Mouse (Mus musculus): ENCODE data around the gene Ing3. TPM values are rescaled to one million over a fixed set of nuclear protein-coding genes. Genes with fewer than 3 reads are reported as not detected.

Gene Ing3
- polyA plus RNA-seq, 1 experiment, result 19.3 TPM

DNA sequence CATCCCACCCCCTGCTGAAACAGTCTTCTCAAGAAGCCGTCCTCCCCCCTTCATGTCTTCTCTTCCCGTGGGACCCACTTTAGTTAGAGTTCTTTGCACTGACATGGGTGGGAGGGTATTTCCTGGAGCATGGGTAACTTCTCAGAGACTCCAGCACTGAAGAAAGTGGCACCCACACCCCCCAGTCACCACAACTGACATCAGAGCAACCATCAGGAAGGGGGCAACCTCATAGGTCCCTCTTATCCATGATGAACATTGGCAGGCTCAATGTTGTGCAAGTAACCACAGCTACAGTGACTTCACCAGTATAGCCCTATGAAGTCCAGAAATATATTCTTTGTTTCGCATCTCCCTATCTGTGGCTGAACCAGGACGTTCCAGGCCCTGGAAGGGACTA, 6.1 kb downstream of the Ing3 start:
- TF ChIP-seq POLR2A (IDR thresholded peaks at IDR 0.05; ENCODE audit: borderline replicate concordance, insufficient read depth, low read length), result no peak
- no peak for TF ChIP-seq CTCF (IDR thresholded peaks at IDR 0.05; ENCODE audit: borderline replicate concordance, insufficient read depth, low read depth, low read length)
- H3K27ac ChIP-seq (ENCODE audit: insufficient read depth, low read length), result no peak overlapping the region
- no peak for DNase-seq
- no peak overlapping the region for H3K4me3 ChIP-seq (replicated peaks; ENCODE audit: insufficient read depth, low read depth, low read length)
- WGBS, result 80% methylated on average over 4 of the region's 4 CpGs
- H3K27me3 ChIP-seq (ENCODE audit: control insufficient read depth, insufficient read depth, low read length), result no peaks in the 10 kb centered on the region
- H3K4me1 ChIP-seq (ENCODE audit: control insufficient read depth, insufficient read depth, low read length), result peaks cover 10% of the 10 kb centered on the region

DNA sequence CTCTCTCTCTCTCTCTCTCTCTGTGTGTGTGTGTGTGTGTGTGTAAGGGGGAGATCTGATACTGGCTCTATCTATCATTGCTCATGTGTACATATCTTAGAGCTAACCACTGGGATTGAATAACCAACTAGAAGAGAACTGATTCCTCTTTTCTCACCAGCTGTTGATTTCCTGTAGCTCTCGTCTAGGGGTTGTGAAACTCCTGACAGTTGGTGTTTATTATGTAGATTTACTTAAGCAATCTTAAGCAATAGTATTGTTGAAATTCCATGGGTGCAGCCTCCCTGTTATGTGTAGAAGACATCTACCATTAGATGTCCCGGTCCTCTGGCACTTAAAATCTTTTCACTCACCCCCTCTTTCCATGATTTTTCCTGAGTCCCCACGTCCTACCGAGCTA, 9.6 kb downstream of the Ing3 start:
- Histone ChIP-seq H3K4me3 (replicated peaks; ENCODE audit: insufficient read depth, low read depth, low read length) (no peak overlapping the region), H3K4me1 (ENCODE audit: control insufficient read depth, insufficient read depth, low read length) (peaks cover 10% of the 10 kb centered on the region), H3K27me3 (ENCODE audit: control insufficient read depth, insufficient read depth, low read length) (no peaks in the 10 kb centered on the region), H3K27ac (ENCODE audit: insufficient read depth, low read length) (no peak overlapping the region)
- DNase-seq, result no peak
- 84% methylated on average over 4 of the region's 4 CpGs for WGBS
- TF ChIP-seq CTCF (IDR thresholded peaks at IDR 0.05; ENCODE audit: borderline replicate concordance, insufficient read depth, low read depth, low read length), result no peak
- no peak for TF ChIP-seq POLR2A (IDR thresholded peaks at IDR 0.05; ENCODE audit: borderline replicate concordance, insufficient read depth, low read length)

DNA sequence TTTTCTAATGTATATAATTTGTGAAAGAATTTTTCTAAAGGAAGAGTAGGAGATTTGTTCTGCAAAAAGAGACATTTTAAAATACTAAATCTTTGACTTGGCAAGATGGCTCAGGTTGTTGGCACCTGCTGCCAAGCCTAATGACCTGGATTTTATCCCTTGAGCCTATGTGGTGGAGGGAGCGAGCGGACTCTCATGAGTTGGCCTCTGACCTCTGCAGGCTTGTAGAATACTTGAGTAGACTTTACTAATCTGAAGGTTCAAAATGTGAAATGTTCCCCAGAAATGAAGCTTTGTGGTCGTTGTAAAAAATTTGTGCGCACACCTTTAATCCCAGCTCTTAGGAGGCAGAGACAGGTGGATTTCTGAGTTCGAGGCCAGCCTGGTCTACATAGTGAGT, 10.5 kb downstream of the Ing3 start:
- H3K4me1 ChIP-seq (ENCODE audit: control insufficient read depth, insufficient read depth, low read length), result peaks cover 10% of the 10 kb centered on the region
- no peak for DNase-seq
- TF ChIP-seq POLR2A (IDR thresholded peaks at IDR 0.05; ENCODE audit: borderline replicate concordance, insufficient read depth, low read length) (no peak), CTCF (IDR thresholded peaks at IDR 0.05; ENCODE audit: borderline replicate concordance, insufficient read depth, low read depth, low read length) (no peak)
- no peak overlapping the region for H3K4me3 ChIP-seq (replicated peaks; ENCODE audit: insufficient read depth, low read depth, low read length)
- WGBS, result 74% methylated on average over 5 of the region's 5 CpGs
- no peaks in the 10 kb centered on the region for H3K27me3 ChIP-seq (ENCODE audit: control insufficient read depth, insufficient read depth, low read length)
- no peak overlapping the region for H3K27ac ChIP-seq (ENCODE audit: insufficient read depth, low read length)

DNA sequence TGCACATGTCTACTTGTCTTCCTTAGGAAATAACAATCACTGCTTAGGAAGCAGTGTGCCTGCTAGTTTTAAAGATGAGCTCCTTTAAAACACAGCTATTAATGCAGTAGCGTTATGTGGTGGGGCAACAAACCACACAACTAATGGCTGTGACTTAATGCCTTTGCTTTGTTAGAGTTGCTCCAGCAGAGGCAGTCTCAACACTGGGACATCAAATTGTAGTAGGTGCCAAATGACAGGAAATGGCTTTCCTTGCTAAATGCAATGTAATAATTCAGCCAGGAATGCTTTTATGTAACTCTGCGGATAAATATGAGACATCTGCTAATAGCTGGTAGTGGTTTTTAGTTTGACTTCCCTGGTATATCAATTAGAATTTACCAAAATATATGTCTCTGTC, 28.2 kb downstream of the Ing3 start:
- Histone ChIP-seq H3K27ac (ENCODE audit: insufficient read depth, low read length) (no peak overlapping the region), H3K27me3 (ENCODE audit: control insufficient read depth, insufficient read depth, low read length) (no peaks in the 10 kb centered on the region), H3K4me1 (ENCODE audit: control insufficient read depth, insufficient read depth, low read length) (no peaks in the 10 kb centered on the region), H3K4me3 (replicated peaks; ENCODE audit: insufficient read depth, low read depth, low read length) (no peak overlapping the region)
- WGBS, result 90% methylated on average over 2 of the region's 2 CpGs
- TF ChIP-seq CTCF (IDR thresholded peaks at IDR 0.05; ENCODE audit: borderline replicate concordance, insufficient read depth, low read depth, low read length), result no peak
- no peak for DNase-seq

DNA sequence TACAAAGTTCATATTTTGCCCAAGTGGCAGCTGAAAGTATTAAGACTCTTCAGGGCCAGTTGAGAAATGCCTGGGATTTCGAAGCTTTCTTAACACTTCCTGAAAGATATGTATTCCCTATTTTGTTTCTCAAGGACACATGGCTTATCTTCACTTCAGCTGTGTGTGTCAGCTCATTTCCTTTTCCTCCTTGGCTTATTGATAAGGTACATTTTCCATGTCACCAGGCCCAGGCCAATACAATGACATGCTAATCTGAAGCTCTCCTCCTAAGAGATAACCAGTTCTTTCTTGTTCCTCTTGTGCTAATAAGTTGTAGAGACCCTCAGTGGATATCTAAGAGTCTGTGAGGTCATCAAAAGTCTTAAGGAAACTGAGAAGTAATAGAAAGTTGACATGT, 31.7 kb downstream of the Ing3 start:
- no peaks in the 10 kb centered on the region for H3K4me1 ChIP-seq (ENCODE audit: control insufficient read depth, insufficient read depth, low read length)
- H3K4me3 ChIP-seq (replicated peaks; ENCODE audit: insufficient read depth, low read depth, low read length), result no peak overlapping the region
- TF ChIP-seq POLR2A (IDR thresholded peaks at IDR 0.05; ENCODE audit: borderline replicate concordance, insufficient read depth, low read length), result no peak
- no peak for TF ChIP-seq CTCF (IDR thresholded peaks at IDR 0.05; ENCODE audit: borderline replicate concordance, insufficient read depth, low read depth, low read length)
- WGBS, result 98% methylated on average over 1 of the region's 1 CpGs
- H3K27ac ChIP-seq (ENCODE audit: insufficient read depth, low read length), result no peak overlapping the region
- no peak for DNase-seq
- H3K27me3 ChIP-seq (ENCODE audit: control insufficient read depth, insufficient read depth, low read length), result no peaks in the 10 kb centered on the region; the same call in 1 of the 2 replicates

DNA sequence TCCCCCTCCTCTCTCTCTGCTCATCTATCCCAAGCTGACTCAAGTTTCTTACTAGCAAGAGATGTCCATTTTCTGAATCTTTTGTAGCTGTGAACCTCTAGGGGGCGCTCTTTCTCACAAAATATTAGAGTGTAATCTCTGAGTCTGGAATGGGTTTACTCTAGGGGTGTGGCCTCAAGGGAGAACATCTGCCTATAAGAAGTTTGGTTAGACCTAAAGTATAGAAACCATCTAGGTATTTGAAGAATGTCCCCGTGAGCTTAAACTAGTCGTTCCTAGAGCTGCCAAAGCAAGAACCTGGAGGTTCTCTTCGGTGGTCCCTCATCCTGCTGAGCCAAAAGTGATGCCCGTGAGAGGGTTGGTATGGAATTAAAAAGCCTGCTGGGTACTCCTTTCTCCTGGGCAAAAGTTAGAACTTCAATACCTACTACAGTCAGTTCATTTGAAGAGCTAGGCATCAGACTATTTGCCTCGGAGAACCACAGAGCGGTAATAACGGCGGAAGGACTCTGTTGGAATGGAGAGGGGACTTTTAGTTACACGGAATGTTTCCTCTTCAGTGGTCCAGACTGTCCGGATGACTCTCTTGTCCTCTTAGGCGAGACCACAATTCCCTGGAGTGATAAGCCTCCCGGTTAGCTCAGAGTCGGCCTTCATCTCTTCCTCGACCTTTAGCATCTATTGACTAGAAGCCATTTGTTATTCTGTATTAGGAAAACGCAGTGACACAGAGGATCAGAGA, 35.8 kb downstream of the Ing3 start:
- peak overlapping the region; percentile 49 for H3K4me3 ChIP-seq (replicated peaks; ENCODE audit: insufficient read depth, low read depth, low read length)
- WGBS, result 4% methylated on average over 16 of the region's 16 CpGs
- peak; percentile 12 to 52 for DNase-seq
- no peaks in the 10 kb centered on the region for H3K4me1 ChIP-seq (ENCODE audit: control insufficient read depth, insufficient read depth, low read length)
- H3K27me3 ChIP-seq (ENCODE audit: control insufficient read depth, insufficient read depth, low read length), result no peaks in the 10 kb centered on the region; the same call in 1 of the 2 replicates
- H3K27ac ChIP-seq (ENCODE audit: insufficient read depth, low read length), result no peak overlapping the region
- no peak for TF ChIP-seq POLR2A (IDR thresholded peaks at IDR 0.05; ENCODE audit: borderline replicate concordance, insufficient read depth, low read length)
- TF ChIP-seq CTCF (IDR thresholded peaks at IDR 0.05; ENCODE audit: borderline replicate concordance, insufficient read depth, low read depth, low read length), result 0 out of 2 replicates have a peak, but pooled peaks have one; percentile 8

DNA sequence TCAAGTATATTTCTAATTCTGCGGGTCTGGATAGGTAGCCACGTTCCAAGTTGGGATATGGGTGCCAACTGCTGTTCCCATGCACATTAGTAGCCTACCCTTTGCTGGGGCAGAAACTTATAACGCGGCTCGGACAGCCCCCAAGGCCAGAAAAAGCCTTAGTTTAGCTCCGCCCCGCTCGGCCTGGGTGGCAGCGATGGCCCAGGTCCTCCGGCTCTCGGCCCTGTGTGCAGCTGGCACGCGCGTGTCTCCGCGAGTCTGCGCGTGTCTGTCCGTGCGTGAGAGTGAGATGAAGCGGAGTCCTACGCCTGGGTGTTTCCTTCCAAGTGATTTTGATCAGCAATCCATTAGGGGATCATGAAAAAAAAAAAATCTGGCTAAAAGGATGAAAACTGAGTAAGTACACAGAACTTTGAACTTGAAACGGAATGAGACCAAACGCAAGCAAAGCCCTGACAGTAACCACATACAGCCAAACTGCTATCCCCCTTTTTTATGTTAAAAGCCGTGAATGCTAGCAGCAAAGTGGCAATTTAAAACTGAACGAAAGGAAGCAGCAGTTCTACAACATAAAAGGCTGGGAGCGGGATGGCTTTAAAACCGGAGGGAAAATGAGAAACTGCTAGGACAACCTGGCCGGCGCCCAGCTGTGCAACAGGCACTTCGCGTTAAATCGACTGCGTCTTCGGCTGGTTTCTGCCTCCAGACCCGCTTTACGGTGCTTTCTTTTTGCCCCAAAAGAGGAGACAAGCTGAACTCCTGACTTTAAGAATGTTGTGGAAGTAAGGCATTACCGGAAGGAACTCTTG, 36.6 kb downstream of the Ing3 start, which contains the start of gene Cped1:
Gene Cped1 (plus strand): TSS at position 185 of the 809 bp plus-strand sequence.
- DNase-seq, result peak; percentile 28 to 34
- Histone ChIP-seq H3K27ac (ENCODE audit: insufficient read depth, low read length) (no peak within 1 kb of the TSS), H3K27me3 (ENCODE audit: control insufficient read depth, insufficient read depth, low read length) (no peaks in the 10 kb centered on the region; the same call in 1 of the 2 replicates), H3K4me3 (replicated peaks; ENCODE audit: insufficient read depth, low read depth, low read length) (peak within 1 kb of the TSS; percentile 49), H3K4me1 (ENCODE audit: control insufficient read depth, insufficient read depth, low read length) (no peaks in the 10 kb centered on the region)
- TF ChIP-seq POLR2A (IDR thresholded peaks at IDR 0.05; ENCODE audit: borderline replicate concordance, insufficient read depth, low read length) (no peak), CTCF (IDR thresholded peaks at IDR 0.05; ENCODE audit: borderline replicate concordance, insufficient read depth, low read depth, low read length) (no peak)
- under 1% methylated on average over 38 of the region's 38 CpGs for WGBS

Measured in cerebellum, adult 2 months (tissue).